Mouse (Mus musculus) testis, adult 2 months (tissue): ENCODE measurements around the gene Trim31.

Experiments used
- CTCF ChIP-seq: fragments of 200-500 bp; IDR thresholded peaks from 2 replicates; pipeline ENCODE4 v1.5.1; 2012; ENCODE audit warnings: low read depth, mild to moderate bottlenecking, inconsistent platforms, low read length, moderate library complexity; ENCODE audit not compliant: control insufficient read depth, insufficient read depth, insufficient replicate concordance
- POLR2A ChIP-seq: fragments of 200-500 bp; IDR thresholded peaks from 2 replicates; pipeline ENCODE4 v1.6.1; 2012; ENCODE audit warnings: low read depth, mild to moderate bottlenecking, inconsistent platforms, low read length, moderate library complexity; ENCODE audit not compliant: control insufficient read depth

- TF ChIP-seq CTCF (no peak), POLR2A (no peak)
These were observed 46.3 kb downstream of the Trim31 start for GRCm38 (mm10) chr17:36944121-36944775.
